Mouse (Mus musculus): ENCODE results near the gene Adora3.

DNA sequence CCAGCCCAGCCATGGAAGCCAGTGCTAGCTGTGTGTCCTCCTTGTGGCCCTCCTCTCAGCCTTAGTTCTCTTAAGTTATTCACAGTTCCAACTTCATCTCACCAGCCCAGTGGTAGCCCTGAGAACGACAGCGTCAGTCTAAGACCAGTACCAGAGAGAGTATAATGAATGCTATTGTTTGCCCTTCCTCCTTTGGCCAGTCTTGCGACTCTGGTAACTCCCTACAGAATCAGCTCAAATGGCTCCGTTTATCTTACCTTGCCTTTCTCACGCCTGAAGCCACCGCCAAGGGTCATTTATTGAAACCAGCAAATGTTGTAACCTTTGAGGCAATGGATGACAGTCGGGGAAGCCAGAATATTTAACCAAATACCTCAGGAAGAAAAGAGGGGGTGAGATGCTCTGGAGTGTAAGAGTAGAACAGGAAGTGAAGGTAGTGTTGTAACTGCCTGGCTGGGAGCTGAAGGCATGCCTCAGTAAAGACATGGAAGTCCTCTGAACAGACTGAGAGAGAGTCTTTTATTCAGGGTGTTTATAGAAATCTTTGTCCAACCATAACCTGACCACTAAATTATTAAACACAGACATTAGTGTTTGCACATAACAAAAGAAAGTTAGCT lies 8.8 kb upstream of the Adora3 start:
- no peak for TF ChIP-seq CTCF (IDR thresholded peaks at IDR 0.05; ENCODE audit: low read depth, low read length)
- TF ChIP-seq POLR2A (IDR thresholded peaks at IDR 0.05; ENCODE audit: extremely low read depth, insufficient read depth, low read length), result no peak

Data from liver, adult 2 months (tissue).